Mouse (Mus musculus) gastrocnemius, postnatal 4 days (tissue): ENCODE data around the gene Gm11992. TPM values are rescaled to one million over a fixed set of nuclear protein-coding genes. Genes with fewer than 3 reads are reported as not detected.
A peak's percentile ranks its signal among the peaks of the same experiment; 100 is the strongest.

Experiments used
- DNase-seq, 2 experiments: peaks; one replicate each; pipeline ENCODE4 v3.0.0; 2021 to 2022; ENCODE audit warnings: low spot score in 2 of 2, mixed read lengths in 2 of 2
- total RNA-seq, 2 experiments: library from RNA; stranded (reverse); gene quantifications; 2 replicates each; pipeline ENCODE4 v1.2.3; 2021

Gm11992 gene
- total RNA-seq, 2 experiments from 2014 or later = not detected

- DNase-seq = no peak
Measured at GRCm38 (mm10) chr11:9115367-9116120, 67.2 kb downstream of the Gm11992 start.

- no peak for DNase-seq
Measured at GRCm38 (mm10) chr11:9116121-9116520, 67.7 kb downstream of the Gm11992 start.

- no peak for DNase-seq
Measured at GRCm38 (mm10) chr11:9116916-9117315, 68.5 kb downstream of the Gm11992 start.

GRCm38 (mm10) chr11:9117358-9118049 is 69.1 kb downstream of the Gm11992 start:
- DNase-seq = peak; percentile 21 to 59

GRCm38 (mm10) chr11:9118050-9118420 is 69.6 kb downstream of the Gm11992 start, which contains the start of gene Upp1:
Gene Upp1, plus strand, starts transcription at chr11:9118103.
- no peak for DNase-seq

GRCm38 (mm10) chr11:9118421-9119121 is 70.2 kb downstream of the Gm11992 start:
- peak in 1 of 2 experiments; percentile 35 for DNase-seq

Other genes starting within 250 kb of the Gm11992 start
- not detected for gene Pkd1l1, start 75.3 kb upstream of the Gm11992 start, total RNA-seq
- gene Hus1, start 37.4 kb upstream of the Gm11992 start, total RNA-seq = 10 to 100 TPM; 10.1 to 10.2 TPM
- gene Sun3, start 397 bp downstream of the Gm11992 start, total RNA-seq = not detected
- 1 to 10 TPM; 7.5 TPM for gene Upp1, start 69.5 kb downstream of the Gm11992 start, total RNA-seq
- under 1 TPM in 1 of 2 experiments, not detected in 1; 0.03 TPM for gene Abca13, start 143.3 kb downstream of the Gm11992 start, total RNA-seq